Mouse (Mus musculus) limb, embryonic 12.5 days (tissue): Measurements from ENCODE around the gene Slc27a4. TPM values are rescaled to one million over a fixed set of nuclear protein-coding genes. Genes with fewer than 3 reads are reported as not detected.
"Not testable (repeated sequence)": the region's sequence is repeated elsewhere in the genome, so short reads cannot be mapped to it uniquely, and the experiment has no call there.

Source experiments
- ATAC-seq: fragments of 200-750 bp; cut with Nextera tagmentation; 2 replicates; pipeline ENCODE4 v1.8.0; 2017; ENCODE audit warnings: low read depth, moderate TSS enrichment; ENCODE audit not compliant: insufficient number of reproducible peaks, insufficient read depth, low FRiP score, low TSS enrichment
- H3K27ac ChIP-seq: fragments of 300-500 bp; sonication (generic); 2 replicates; pipeline ENCODE4 v1.5.1; 2016; ENCODE audit warnings: mild to moderate bottlenecking, moderate library complexity
- H3K27me3 ChIP-seq: fragments of 300-500 bp; sonication (generic); 2 replicates; pipeline ENCODE4 v1.6.1; 2016; ENCODE audit warnings: mild to moderate bottlenecking, moderate library complexity
- H3K36me3 ChIP-seq: fragments of 300-500 bp; sonication (generic); 2 replicates; pipeline ENCODE4 v1.6.1; 2016; ENCODE audit warnings: mild to moderate bottlenecking, moderate library complexity
- H3K4me1 ChIP-seq: fragments of 300-500 bp; sonication (generic); replicated peaks from 2 replicates; pipeline ENCODE4 v1.6.1; 2016
- H3K4me2 ChIP-seq: fragments of 300-500 bp; sonication (generic); 2 replicates; pipeline ENCODE4 v1.6.1; 2016; ENCODE audit warnings: mild to moderate bottlenecking, moderate library complexity
- H3K4me3 ChIP-seq: fragments of 300-500 bp; sonication (generic); replicated peaks from 2 replicates; pipeline ENCODE4 v1.5.1; 2016; ENCODE audit warnings: mild to moderate bottlenecking
- H3K9ac ChIP-seq: fragments of 300-500 bp; sonication (generic); replicated peaks from 2 replicates; pipeline ENCODE4 v1.6.1; 2016; ENCODE audit warnings: mild to moderate bottlenecking, moderate library complexity
- H3K9me3 ChIP-seq: fragments of 300-500 bp; sonication (generic); 2 replicates; pipeline ENCODE4 v1.6.1; 2016; ENCODE audit warnings: mild to moderate bottlenecking, moderate library complexity
- WGBS: fragments of 180-500 bp; shearing (Covaris S2); methylation state at CpG from one replicate; pipeline ENCODE4 v1.1.7; 2016; 5-methylcytosine and 5-hydroxymethylcytosine counted together
- polyA plus RNA-seq: library from polyadenylated mRNA; unstranded; fragments of >200 nt; fragmentation: Nextera tagmentation; extraction: Ambion mirVana; gene quantifications from 2 replicates; pipeline ENCODE4 v1.2.1, GENCODE M21; 2016

Gene Slc27a4
- 15.4 and 15.7 TPM in 2 replicates for polyA plus RNA-seq

DNA sequence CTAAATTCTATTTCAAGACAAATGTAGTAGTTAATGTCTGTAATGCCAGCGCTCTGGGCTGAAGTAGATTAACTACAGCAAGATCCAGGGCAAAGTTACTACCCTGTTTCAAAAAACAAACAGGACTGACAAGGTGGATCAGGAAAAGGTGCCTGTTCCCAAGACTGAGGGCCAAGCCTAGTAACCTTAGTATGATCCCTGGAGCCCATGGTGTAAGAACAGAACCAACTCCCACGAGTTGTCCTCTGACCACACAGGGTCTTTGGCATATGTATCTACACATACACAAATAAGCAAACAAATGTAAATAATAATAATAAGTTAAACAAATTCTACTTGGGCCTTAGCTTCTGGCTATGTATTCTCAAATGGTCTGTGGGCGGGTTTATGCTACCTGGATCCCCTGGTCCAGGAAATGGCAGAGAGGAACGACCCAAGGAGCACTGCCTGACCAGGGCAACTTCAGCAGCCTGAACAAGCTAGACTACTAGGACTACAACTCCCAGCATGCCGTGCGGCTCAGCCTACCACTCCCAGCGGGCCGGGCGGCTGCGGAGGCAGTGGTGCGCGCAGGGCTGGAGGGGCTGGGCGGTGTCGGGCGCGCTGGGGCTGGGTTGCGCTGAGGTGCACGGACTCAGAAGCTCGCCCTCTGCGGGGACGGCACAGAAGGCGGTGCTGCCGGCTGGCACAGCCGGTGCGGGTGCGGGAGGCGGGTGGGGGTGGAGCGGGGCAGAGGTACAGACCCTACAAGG lies at the start of gene Slc27a4:
TSS of gene Slc27a4 (plus strand) at position 560 of the 752 bp plus-strand sequence.
- 6% methylated on average over 28 of the region's 28 CpGs for WGBS
- peak within 1 kb of the TSS; percentile 89 for H3K4me2 ChIP-seq
- H3K9me3 ChIP-seq, result no peaks in the 10 kb centered on the region
- H3K4me3 ChIP-seq, result peak within 1 kb of the TSS; percentile 88
- H3K4me1 ChIP-seq, result peaks cover 12% of the 10 kb centered on the region
- peak within 1 kb of the TSS; percentile 73 for H3K27ac ChIP-seq
- peaks cover 6% of the 10 kb centered on the region; the same call in 1 of the 2 replicates for H3K27me3 ChIP-seq
- ATAC-seq, result peak; percentile 99
- peak within 1 kb of the TSS; percentile 89 for H3K9ac ChIP-seq
- H3K36me3 ChIP-seq, result peaks cover 32% of the 10 kb centered on the region

DNA sequence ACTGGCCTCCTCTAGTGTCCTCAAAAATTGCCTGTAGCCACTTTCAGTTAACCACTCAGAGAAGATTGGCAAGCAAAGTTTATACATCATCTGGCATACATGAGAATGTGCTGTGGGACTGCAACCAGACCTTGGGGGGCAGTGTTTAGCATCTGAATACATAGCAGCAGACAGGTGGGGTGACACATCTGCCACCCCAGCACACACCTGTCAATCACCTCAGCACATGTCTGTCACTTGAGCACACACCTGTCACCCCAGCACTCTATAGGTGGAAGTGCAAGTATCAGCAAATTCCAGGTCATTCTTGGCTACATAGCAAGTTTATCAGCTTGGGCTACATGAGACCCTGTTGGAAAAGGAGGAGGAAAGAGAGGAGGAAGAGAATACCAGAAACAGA lies 46.7 kb upstream of the Slc27a4 start:
- no peaks in the 10 kb centered on the region for H3K36me3 ChIP-seq
- ATAC-seq, result no peak
- H3K4me1 ChIP-seq, result peaks cover 9% of the 10 kb centered on the region
- H3K9ac ChIP-seq, result no peak overlapping the region
- H3K27me3 ChIP-seq, result peaks cover 38% of the 10 kb centered on the region
- H3K4me3 ChIP-seq, result no peak overlapping the region
- 0 out of 2 replicates have a peak, but pooled peaks cover 6% of the 10 kb centered on the region for H3K9me3 ChIP-seq
- H3K27ac ChIP-seq, result no peak overlapping the region
- H3K4me2 ChIP-seq, result no peak overlapping the region

DNA sequence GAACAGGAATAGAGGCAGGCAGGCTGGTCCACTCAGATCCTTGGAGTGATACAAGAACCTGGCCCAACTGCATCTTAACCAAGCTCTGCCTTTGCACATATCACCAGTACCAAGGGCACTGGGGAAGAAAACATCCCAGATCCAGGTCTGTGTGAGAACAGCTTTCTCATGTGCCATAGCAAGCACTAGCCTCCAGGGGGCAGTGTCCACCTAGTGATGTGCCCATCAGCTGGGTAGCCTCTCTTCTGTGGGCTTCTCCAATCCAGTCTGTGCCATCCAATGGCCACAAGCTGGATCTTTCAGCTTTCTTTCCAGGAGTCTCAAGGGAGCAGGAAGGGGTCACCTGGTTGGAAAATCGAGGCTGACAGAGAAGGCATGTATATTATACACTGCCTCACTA lies 37.6 kb upstream of the Slc27a4 start:
- 3% methylated on average over 1 of the region's 1 CpGs for WGBS
- Histone ChIP-seq H3K4me1 (no peaks in the 10 kb centered on the region), H3K9me3 (no peaks in the 10 kb centered on the region), H3K27me3 (peaks cover 9% of the 10 kb centered on the region), H3K4me3 (no peak overlapping the region), H3K27ac (no peak overlapping the region), H3K4me2 (no peak overlapping the region), H3K36me3 (no peaks in the 10 kb centered on the region), H3K9ac (no peak overlapping the region)
- ATAC-seq, result no peak

DNA sequence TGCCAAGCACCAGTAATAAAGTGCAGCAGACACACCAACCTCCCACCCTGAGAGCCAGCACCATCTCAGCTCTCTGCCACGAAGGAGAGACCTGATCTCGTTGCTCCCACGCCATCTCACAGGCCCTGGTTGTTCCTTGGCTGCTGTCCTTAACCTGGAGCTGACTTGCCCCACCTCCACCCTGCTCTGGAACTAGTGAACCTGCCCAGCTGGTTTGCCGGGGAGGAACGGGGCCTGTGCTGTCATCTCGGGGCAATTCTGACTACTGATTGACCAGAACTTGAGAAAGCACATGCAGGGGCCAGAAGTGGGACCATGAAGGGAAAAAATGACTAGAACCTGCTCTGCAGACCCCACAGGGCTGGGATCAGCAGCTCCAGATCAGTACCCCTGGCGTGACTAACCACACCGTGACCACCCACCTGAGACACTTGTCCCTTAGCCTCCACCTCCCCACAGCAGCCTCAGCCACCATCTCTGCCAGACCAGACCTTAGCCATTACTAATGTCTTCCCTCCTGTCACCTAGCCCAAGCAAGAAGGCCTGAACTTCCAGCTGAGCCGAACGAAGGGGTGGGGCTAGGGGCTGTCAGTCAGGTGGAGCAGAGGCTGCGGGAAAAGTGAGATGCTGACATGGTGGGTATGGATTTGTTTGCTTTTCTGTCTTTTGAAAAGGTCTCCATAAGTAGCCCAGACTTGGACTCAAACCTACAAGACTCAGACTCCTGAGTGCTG lies 34.3 kb upstream of the Slc27a4 start:
- WGBS, result 66% methylated on average over 11 of the region's 11 CpGs

DNA sequence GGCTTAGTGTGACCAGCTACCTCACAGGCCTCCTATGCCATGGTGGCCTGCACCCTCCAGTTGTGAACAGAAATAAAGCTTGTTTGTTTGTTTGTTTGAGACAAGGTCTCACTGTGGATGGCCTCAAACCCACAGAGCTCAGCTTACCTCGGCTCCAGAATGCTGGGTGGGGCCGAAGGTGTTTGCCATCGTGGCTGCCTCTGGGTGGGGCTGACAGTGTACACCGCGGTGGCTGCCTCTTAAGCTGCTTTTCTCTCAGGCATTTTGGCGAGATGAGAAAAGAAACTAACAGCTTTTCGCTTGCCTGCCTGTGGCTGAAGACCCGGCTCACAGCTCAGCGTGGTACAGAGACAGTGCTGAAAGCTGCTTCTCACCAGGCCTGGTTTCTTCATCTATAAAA lies 33.5 kb upstream of the Slc27a4 start:
- H3K4me2 ChIP-seq, result no peak overlapping the region
- H3K36me3 ChIP-seq, result peaks cover 11% of the 10 kb centered on the region; the same call in 1 of the 2 replicates
- WGBS, result 66% methylated on average over 9 of the region's 9 CpGs
- H3K4me1 ChIP-seq, result no peaks in the 10 kb centered on the region
- H3K9ac ChIP-seq, result no peak overlapping the region
- 0 out of 2 replicates have a peak, but pooled peaks cover 2% of the 10 kb centered on the region for H3K9me3 ChIP-seq
- no peak overlapping the region for H3K4me3 ChIP-seq
- H3K27me3 ChIP-seq, result no peaks in the 10 kb centered on the region
- no peak for ATAC-seq
- no peak overlapping the region for H3K27ac ChIP-seq

More for the DNA sequence above, 34.3 kb upstream of the Slc27a4 start:
- peaks cover 4% of the 10 kb centered on the region; the same call in 1 of the 2 replicates for H3K36me3 ChIP-seq
- H3K27me3 ChIP-seq, result peaks cover 2% of the 10 kb centered on the region
- no peak for ATAC-seq
- H3K4me1 ChIP-seq, result no peaks in the 10 kb centered on the region
- no peak overlapping the region for H3K4me2 ChIP-seq
- H3K9ac ChIP-seq, result no peak overlapping the region
- H3K9me3 ChIP-seq, result 0 out of 2 replicates have a peak, but pooled peaks cover 2% of the 10 kb centered on the region
- no peak overlapping the region for H3K4me3 ChIP-seq
- no peak overlapping the region for H3K27ac ChIP-seq

DNA sequence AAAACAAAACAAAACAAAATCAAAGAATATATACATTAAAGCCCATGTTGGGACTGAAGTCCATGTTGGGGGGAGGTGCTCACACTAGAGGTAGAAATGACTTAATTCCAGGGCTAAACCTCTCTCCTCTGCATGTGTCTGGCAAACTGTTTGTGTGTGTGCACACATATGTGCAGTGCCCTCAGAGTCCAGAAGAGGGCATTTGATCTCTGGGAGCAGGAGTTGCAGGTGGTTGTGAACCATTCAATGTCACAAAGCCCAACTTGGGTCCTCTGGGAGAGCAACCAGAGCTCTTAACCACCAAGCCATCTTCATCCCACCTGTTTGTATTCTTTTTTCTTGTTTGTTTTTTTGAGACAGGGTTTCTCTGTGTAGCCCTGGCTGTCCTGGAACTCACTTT lies 32.3 kb upstream of the Slc27a4 start:
- Histone ChIP-seq H3K9me3 (0 out of 2 replicates have a peak, but pooled peaks cover 2% of the 10 kb centered on the region), H3K27me3 (no peaks in the 10 kb centered on the region), H3K27ac (no peak overlapping the region), H3K4me2 (no peak overlapping the region), H3K9ac (no peak overlapping the region), H3K36me3 (peaks cover 17% of the 10 kb centered on the region), H3K4me1 (no peaks in the 10 kb centered on the region), H3K4me3 (no peak overlapping the region)
- no peak for ATAC-seq

DNA sequence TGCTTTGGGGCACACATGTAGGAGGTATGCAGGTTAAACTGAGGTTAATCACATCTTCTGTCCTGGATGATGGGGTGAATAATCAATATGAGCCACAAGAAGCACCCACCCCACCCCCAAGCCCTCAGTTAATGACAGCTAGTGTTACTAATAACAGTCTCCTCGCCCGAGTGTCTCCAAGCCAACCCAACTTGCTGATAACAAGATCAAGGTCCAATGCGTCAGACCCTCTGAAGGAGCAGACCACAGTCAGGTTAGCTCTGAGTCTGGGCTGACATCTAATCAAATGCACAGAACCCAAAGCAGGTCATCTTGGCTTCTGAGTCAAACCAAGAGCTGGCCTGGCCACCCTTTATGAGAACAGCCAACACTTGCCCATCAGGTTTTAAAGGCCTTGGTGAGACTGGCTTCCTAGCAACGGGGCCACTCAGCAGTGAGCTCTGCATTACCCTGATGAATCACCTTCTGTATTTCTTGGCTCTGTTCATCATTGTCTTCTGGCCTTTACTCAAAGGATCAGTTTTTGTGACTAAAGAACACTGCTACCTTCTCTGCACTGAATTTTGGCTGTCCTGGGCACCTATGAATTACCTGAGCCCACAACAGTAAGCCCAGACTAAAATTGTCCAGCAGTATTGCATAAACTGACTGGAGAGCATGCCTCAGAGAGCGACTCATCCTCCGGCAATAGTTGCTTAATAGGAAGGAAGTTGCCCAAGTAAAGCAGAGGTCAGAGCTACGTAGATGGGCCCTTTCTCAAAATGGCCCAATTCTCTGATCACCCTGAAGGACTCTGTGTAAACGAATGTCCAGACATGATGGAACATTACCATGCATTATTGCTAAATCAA lies 30.6 kb upstream of the Slc27a4 start:
- WGBS, result 87% methylated on average over 8 of the region's 8 CpGs
- ATAC-seq, result no peak

DNA sequence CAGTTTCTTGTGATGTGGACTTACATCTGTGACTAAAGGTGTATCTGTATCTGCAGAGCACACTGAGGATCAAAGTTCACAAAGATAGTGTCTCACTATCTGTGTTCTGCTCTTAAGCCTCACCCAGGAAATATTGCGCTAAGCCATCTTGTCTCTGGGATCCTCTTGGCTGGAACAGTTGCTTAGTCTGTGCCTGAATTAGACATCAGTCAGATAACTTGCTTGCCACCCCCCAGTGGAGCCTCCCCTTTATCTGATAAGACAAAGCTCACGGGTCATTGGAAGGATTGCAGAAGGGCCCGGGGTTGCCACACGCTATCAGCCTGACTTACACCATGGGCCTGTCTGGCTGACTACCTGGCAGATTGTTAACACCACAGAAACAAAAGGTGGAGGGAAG lies 29.1 kb upstream of the Slc27a4 start:
- Histone ChIP-seq H3K4me3 (no peak overlapping the region), H3K9me3 (0 out of 2 replicates have a peak, but pooled peaks cover 2% of the 10 kb centered on the region), H3K36me3 (peaks cover 44% of the 10 kb centered on the region), H3K27ac (no peak overlapping the region), H3K4me1 (no peaks in the 10 kb centered on the region), H3K4me2 (no peak overlapping the region), H3K27me3 (no peaks in the 10 kb centered on the region), H3K9ac (no peak overlapping the region)
- no peak for ATAC-seq
- 95% methylated on average over 4 of the region's 4 CpGs for WGBS

More for the DNA sequence above, 30.6 kb upstream of the Slc27a4 start:
- H3K27ac ChIP-seq, result no peak overlapping the region
- H3K4me1 ChIP-seq, result no peaks in the 10 kb centered on the region
- 0 out of 2 replicates have a peak, but pooled peaks cover 2% of the 10 kb centered on the region for H3K9me3 ChIP-seq
- peaks cover 29% of the 10 kb centered on the region for H3K36me3 ChIP-seq
- H3K9ac ChIP-seq, result no peak overlapping the region
- no peaks in the 10 kb centered on the region for H3K27me3 ChIP-seq
- no peak overlapping the region for H3K4me2 ChIP-seq
- no peak overlapping the region for H3K4me3 ChIP-seq

DNA sequence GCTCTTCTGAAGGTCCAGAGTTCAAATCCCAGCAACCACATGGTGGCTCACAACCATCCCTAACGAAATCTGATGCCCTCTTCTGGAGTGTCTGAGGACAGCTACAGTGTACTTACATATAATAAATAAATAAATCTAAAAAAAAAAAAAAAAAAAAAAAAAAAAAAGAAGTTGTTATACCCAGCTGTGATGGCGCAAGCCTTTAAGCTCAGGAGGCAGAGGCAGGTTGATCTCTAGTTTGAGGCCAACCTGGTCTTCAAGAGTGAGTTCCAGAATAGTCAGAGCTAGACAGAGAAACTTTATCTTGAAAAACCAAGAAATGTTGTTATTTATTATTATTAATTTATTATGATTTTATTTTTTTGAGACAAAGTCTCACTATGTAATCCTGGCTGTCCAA lies 21.2 kb upstream of the Slc27a4 start:
- WGBS, result 97% methylated on average over 2 of the region's 2 CpGs
- H3K36me3 ChIP-seq, result peaks cover 97% of the 10 kb centered on the region
- peaks cover 11% of the 10 kb centered on the region; the same call in 1 of the 2 replicates for H3K9me3 ChIP-seq
- not testable (repeated sequence) for ATAC-seq, H3K27ac ChIP-seq, H3K9ac ChIP-seq, H3K4me2 ChIP-seq, H3K4me3 ChIP-seq, H3K4me1 ChIP-seq, H3K27me3 ChIP-seq

DNA sequence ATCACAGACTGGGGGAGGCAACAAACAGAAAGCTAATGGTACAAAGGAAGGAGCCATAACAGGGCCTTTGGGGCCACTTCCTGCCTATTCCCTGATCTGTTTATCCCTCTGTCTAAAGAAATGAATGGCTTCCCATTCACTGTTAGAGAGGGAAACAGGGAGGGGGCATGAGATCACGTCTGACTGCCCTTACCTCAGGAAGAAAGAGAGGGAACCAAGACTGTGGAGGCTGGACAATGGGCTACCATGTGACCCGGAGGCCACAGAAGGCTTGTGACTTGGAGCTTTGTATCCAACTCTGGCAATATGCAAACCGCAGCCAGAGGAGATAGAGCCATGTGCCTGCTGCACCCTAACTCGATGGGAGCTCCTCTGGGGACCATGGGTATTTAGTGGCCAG lies 18.1 kb upstream of the Slc27a4 start:
- H3K4me2 ChIP-seq, result no peak overlapping the region
- WGBS, result 87% methylated on average over 4 of the region's 4 CpGs
- peaks cover 69% of the 10 kb centered on the region for H3K36me3 ChIP-seq

More for the DNA sequence above, 18.1 kb upstream of the Slc27a4 start:
- no peaks in the 10 kb centered on the region for H3K27me3 ChIP-seq
- no peak overlapping the region for H3K4me3 ChIP-seq
- H3K27ac ChIP-seq, result no peak overlapping the region
- H3K4me1 ChIP-seq, result peaks cover 15% of the 10 kb centered on the region
- ATAC-seq, result no peak
- no peak overlapping the region for H3K9ac ChIP-seq
- H3K9me3 ChIP-seq, result peaks cover 11% of the 10 kb centered on the region; the same call in 1 of the 2 replicates
